Mouse (Mus musculus) intestine, postnatal 0 days (tissue): ENCODE measurements at regions not wholly inside any gene's neighbourhood (a gene's known extent, or its start where the extent isn't known, plus 50 kb on each side); places are given as distances from the start of the nearest gene placed in this dataset.
"Not testable (repeated sequence)": the region's sequence is repeated elsewhere in the genome, so short reads cannot be mapped to it uniquely, and the experiment has no call there.

ENCODE experiments used
- ATAC-seq: fragments of 200-750 bp; cut with Nextera tagmentation; 2 replicates; pipeline ENCODE4 v1.8.0; 2017; ENCODE audit warnings: mild to moderate bottlenecking, moderate TSS enrichment, moderate library complexity
- H3K27ac ChIP-seq: fragments of 300-500 bp; sonication (generic); 2 replicates; pipeline ENCODE4 v1.5.1; 2014; ENCODE audit warnings: mild to moderate bottlenecking, low read depth, low read length, moderate library complexity
- H3K27me3 ChIP-seq: fragments of 300-500 bp; sonication (generic); replicated peaks from 2 replicates; pipeline ENCODE4 v1.6.1; 2014; ENCODE audit warnings: low read length, mixed read lengths; ENCODE audit not compliant: control insufficient read depth, insufficient read depth
- H3K36me3 ChIP-seq: fragments of 300-500 bp; sonication (generic); 2 replicates; pipeline ENCODE4 v1.6.1; 2014; ENCODE audit warnings: mild to moderate bottlenecking, moderate library complexity; ENCODE audit not compliant: control insufficient read depth, insufficient read depth
- H3K4me1 ChIP-seq: fragments of 300-500 bp; sonication (generic); replicated peaks from 2 replicates; pipeline ENCODE4 v1.6.1; 2014; ENCODE audit warnings: antibody characterized with exemption, low read length, mixed read lengths; ENCODE audit not compliant: control insufficient read depth, insufficient read depth
- H3K4me2 ChIP-seq: fragments of 300-500 bp; sonication (generic); replicated peaks from 2 replicates; pipeline ENCODE4 v1.6.1; 2014; ENCODE audit warnings: low read depth, mild to moderate bottlenecking, moderate library complexity
- H3K4me3 ChIP-seq: fragments of 300-500 bp; sonication (generic); 2 replicates; pipeline ENCODE4 v1.5.1; 2014; ENCODE audit warnings: low read depth, low read length
- H3K9ac ChIP-seq: fragments of 300-500 bp; sonication (generic); 2 replicates; pipeline ENCODE4 v1.6.1; 2014; ENCODE audit warnings: mild to moderate bottlenecking, low read depth, low read length
- H3K9me3 ChIP-seq: fragments of 300-500 bp; sonication (generic); 2 replicates; pipeline ENCODE4 v1.6.1; 2016; ENCODE audit warnings: mixed run types; ENCODE audit not compliant: control insufficient read depth
- CTCF ChIP-seq: sonication (generic); IDR thresholded peaks from 2 replicates; pipeline ENCODE4 v1.5.1; 2016; ENCODE audit warnings: low read depth, mild to moderate bottlenecking, control low read depth, antibody characterized with exemption, moderate library complexity
- WGBS: fragments of 180-500 bp; shearing (Covaris S2); extraction: QIAGEN DNeasy Blood & Tissue Kit; methylation state at CpG from one replicate; pipeline ENCODE4 v1.1.7; 2014; 5-methylcytosine and 5-hydroxymethylcytosine counted together

DNA sequence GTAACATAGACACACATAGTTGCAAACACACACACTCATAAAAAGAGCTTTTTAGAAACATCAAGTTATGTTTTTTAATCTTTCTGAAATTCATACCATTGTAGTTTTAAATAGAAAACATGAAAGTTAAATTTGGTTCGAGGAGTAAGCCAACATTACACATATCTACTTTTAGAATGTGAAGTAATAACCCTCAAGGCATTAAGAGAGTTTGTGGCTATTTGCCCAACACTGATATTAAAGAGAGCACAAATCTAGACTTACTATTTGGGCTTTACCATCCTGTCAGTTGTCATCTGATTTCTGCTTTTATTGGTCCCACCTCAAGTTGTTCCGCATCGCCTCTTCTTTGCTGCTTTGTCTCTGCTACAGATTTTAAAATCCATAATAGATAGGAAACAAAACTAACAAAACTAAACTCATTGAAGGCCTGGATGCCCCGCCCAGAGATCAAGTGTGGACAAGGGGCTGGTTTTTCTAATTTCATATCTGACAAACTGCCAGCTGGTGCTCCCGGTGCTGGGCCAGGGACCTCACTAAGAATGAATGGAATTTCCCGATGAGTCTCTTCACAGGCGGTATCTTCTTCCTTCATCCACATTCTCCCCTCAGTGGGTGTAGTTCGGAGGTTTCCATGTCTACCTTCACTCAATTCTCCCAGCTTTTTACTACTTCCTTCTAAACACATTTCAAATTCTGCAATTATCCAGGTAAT lies 60.3 kb upstream of the Akap13 start:
- Histone ChIP-seq H3K9me3 (no peaks in the 10 kb centered on the region), H3K4me2 (no peak overlapping the region), H3K27me3 (no peaks in the 10 kb centered on the region), H3K4me3 (no peak overlapping the region), H3K27ac (no peak overlapping the region), H3K4me1 (peaks cover 9% of the 10 kb centered on the region; the same call in 1 of the 2 replicates), H3K9ac (no peak overlapping the region), H3K36me3 (no peaks in the 10 kb centered on the region)
- WGBS: 47% methylated on average over 8 of the region's 8 CpGs
- no peak for ATAC-seq
- TF ChIP-seq CTCF: no peak

DNA sequence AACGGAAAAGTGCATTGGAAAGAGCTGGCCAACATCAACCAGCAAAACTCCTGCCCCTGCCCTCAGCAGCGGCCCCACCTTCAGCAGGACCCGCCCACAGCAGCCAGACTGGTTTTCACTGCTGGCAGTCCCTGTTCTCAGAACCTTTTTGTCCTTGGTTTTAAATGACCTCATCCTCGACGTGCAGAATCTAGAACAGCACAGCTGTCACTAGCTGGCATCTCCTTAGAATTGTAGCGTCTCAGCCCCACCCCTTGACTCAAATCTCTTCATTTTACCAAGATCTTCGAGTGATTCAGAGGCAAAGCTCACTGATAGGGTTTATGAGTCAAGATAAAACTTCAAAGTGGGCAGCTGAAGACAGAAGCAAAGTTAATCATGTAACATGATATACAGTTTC lies 57.8 kb upstream of the Akap13 start:
- H3K9me3 ChIP-seq: no peaks in the 10 kb centered on the region
- no peak for TF ChIP-seq CTCF
- no peak overlapping the region for H3K9ac ChIP-seq
- no peaks in the 10 kb centered on the region for H3K27me3 ChIP-seq
- ATAC-seq: peak; percentile 53
- H3K4me3 ChIP-seq: no peak overlapping the region
- H3K36me3 ChIP-seq: no peaks in the 10 kb centered on the region
- H3K4me1 ChIP-seq: peaks cover 13% of the 10 kb centered on the region; the same call in 1 of the 2 replicates
- H3K27ac ChIP-seq: 0 out of 2 replicates have a peak overlapping the region, but pooled peaks have one; percentile 2
- 5% methylated on average over 7 of the region's 7 CpGs for WGBS
- peak overlapping the region; percentile 44; the same call in 1 of the 2 replicates for H3K4me2 ChIP-seq

DNA sequence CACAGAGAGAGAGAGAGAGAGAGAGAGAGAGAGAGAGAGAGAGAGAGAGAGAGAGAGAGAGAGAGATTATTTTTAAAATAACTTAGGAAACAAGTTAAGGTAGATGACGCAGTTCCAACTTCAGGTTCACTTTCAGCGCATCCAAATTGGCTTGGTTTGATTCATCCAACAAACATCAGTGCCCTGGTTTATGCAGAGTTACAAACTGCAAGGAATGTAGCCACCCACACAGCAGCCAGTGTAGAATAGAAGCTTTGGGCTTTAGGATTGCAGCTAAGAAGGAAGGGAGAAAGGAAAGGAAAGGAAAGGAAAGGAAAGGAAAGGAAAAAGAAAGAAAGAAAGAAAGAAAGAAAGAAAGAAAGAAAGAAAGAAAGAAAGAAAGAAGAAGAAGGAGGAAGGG lies 56.9 kb upstream of the Akap13 start:
- H3K4me3 ChIP-seq, H3K27ac ChIP-seq, H3K27me3 ChIP-seq, H3K9me3 ChIP-seq, H3K9ac ChIP-seq, H3K4me2 ChIP-seq, H3K36me3 ChIP-seq, ATAC-seq: not testable (repeated sequence)
- peaks cover 13% of the 10 kb centered on the region; the same call in 1 of the 2 replicates for H3K4me1 ChIP-seq
- WGBS: 85% methylated on average over 2 of the region's 2 CpGs

DNA sequence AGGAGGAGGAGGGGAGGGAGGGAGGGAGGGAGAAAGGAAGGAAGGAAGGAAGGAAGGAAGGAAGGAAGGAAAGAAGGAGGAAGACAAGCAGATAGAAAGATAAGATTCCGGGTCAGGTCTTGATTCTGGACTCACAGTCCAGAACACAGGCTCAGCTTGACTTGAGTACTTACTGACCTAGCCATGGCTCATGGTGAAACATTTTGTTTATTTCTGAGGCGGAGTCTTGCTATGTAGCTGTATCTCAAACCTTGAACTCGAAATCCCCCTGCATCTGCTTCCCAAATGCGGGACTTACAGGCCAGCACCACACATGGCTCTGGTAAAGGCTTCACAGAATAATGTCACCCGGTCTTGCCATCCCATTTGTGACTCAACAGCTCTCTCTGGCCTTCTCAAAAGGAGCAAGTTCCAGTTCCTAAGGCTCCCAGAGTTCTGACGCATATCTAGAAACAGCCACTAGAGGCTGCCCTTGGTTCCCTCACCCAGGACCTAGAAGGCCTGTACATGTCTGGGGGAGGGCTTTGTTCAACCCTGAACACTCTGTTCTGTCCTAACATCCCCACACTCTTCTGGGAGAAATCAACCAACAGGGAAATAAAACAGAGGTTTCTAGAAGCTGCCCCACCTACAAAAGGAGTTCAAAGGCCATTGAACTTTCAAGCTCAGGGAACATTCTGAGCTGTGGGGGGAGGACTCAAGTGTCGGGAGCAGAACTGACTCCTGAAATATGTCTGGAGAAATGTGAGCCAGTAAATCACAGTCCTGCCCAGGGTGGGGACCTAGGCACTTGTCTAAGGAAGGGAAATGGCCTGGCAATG lies 56.2 kb upstream of the Akap13 start:
- Histone ChIP-seq H3K4me3 (no peak overlapping the region), H3K4me2 (no peak overlapping the region), H3K9ac (0 out of 2 replicates have a peak overlapping the region, but pooled peaks have one; percentile 11), H3K4me1 (peaks cover 13% of the 10 kb centered on the region; the same call in 1 of the 2 replicates), H3K36me3 (no peaks in the 10 kb centered on the region), H3K27ac (peak overlapping the region; percentile 64), H3K27me3 (no peaks in the 10 kb centered on the region), H3K9me3 (no peaks in the 10 kb centered on the region)
- TF ChIP-seq CTCF: peak; percentile 92
- ATAC-seq: peak; percentile 95
- WGBS: 37% methylated on average over 7 of the region's 7 CpGs

DNA sequence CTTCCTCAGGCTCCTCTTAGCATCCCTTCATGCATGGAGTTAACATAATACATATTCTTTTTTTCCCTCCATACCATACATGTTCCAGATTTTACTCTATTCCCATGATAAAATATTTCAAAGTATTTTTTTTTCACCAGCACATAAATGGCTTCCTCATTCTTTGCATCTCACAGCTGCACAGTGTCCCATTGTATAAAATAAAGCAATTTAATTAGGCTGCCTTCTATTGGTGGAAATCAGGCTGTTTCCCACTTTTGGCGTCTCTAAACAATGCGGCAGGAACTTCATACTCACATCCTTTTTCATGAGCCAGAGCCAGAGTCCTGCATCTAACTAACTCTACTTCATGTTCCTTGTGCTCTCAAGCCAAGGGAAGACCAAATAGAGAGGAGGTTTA lies 54.9 kb upstream of the Akap13 start:
- Histone ChIP-seq H3K4me1 (peaks cover 12% of the 10 kb centered on the region; the same call in 1 of the 2 replicates), H3K9ac (no peak overlapping the region), H3K4me2 (no peak overlapping the region), H3K27ac (no peak overlapping the region), H3K36me3 (no peaks in the 10 kb centered on the region), H3K27me3 (no peaks in the 10 kb centered on the region), H3K4me3 (no peak overlapping the region), H3K9me3 (no peaks in the 10 kb centered on the region)
- TF ChIP-seq CTCF: no peak
- ATAC-seq: no peak
- 59% methylated on average over 2 of the region's 2 CpGs for WGBS

DNA sequence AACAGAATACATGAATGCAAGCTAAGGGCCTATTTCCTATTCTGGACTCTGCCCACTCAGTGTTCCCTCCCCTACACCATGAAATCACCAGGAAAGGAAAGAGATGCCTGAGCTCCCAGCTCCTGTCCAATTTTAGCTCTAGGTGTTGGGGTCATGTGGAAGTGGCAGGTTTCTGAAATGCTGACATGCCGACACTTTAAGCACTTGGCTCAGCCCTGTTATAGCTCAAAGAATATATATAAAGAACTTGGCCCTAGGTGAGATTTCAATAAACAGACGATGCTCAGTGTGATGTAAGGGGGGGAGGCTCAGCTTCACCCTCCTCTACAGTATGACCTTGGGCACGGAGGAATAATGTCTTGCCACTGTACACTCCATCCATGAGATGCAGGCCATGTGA lies 50.4 kb upstream of the Akap13 start:
- Histone ChIP-seq H3K4me3 (no peak overlapping the region), H3K36me3 (no peaks in the 10 kb centered on the region), H3K9ac (no peak overlapping the region), H3K9me3 (no peaks in the 10 kb centered on the region), H3K4me2 (no peak overlapping the region), H3K4me1 (peaks cover 4% of the 10 kb centered on the region; the same call in 1 of the 2 replicates), H3K27me3 (no peaks in the 10 kb centered on the region), H3K27ac (no peak overlapping the region)
- no peak for TF ChIP-seq CTCF
- WGBS: 84% methylated on average over 3 of the region's 3 CpGs
- no peak for ATAC-seq
